Mouse (Mus musculus): ENCODE measurements around the gene Cacng2.

Cacng2 gene

GRCm38 (mm10) chr15:78119704-78120103 is at the start of gene Cacng2:
Gene Cacng2, minus strand, starts transcription at chr15:78120028.
- peak; percentile 67 for DNase-seq (ENCODE audit: low read depth)

GRCm38 (mm10) chr15:78169566-78169965 is 49.7 kb upstream of the Cacng2 start:
- DNase-seq (ENCODE audit: low read depth) = no peak

GRCm38 (mm10) chr15:78165292-78165691 is 45.5 kb upstream of the Cacng2 start:
- DNase-seq (ENCODE audit: low read depth) = no peak

- no peak for DNase-seq (ENCODE audit: low read depth)
Observed at GRCm38 (mm10) chr15:78164466-78164865, 44.6 kb upstream of the Cacng2 start.

GRCm38 (mm10) chr15:78161946-78162345 is 42.1 kb upstream of the Cacng2 start:
- no peak for DNase-seq (ENCODE audit: low read depth)

GRCm38 (mm10) chr15:78158335-78158734 is 38.5 kb upstream of the Cacng2 start:
- DNase-seq (ENCODE audit: low read depth) = no peak

- DNase-seq (ENCODE audit: low read depth) = no peak
Observed at GRCm38 (mm10) chr15:78157824-78158223, 38.0 kb upstream of the Cacng2 start.

- no peak for DNase-seq (ENCODE audit: low read depth)
Observed at GRCm38 (mm10) chr15:78157330-78157729, 37.5 kb upstream of the Cacng2 start.

GRCm38 (mm10) chr15:78155421-78155820 is 35.6 kb upstream of the Cacng2 start:
- no peak for DNase-seq (ENCODE audit: low read depth)

- DNase-seq (ENCODE audit: low read depth) = no peak
Observed at GRCm38 (mm10) chr15:78153045-78153775, 33.4 kb upstream of the Cacng2 start.

- no peak for DNase-seq (ENCODE audit: low read depth)
Observed at GRCm38 (mm10) chr15:78148565-78148964, 28.7 kb upstream of the Cacng2 start.

GRCm38 (mm10) chr15:78140226-78140625 is 20.4 kb upstream of the Cacng2 start:
- no peak for DNase-seq (ENCODE audit: low read depth)

GRCm38 (mm10) chr15:78134606-78135005 is 14.8 kb upstream of the Cacng2 start:
- DNase-seq (ENCODE audit: low read depth) = no peak

- DNase-seq (ENCODE audit: low read depth) = no peak
Observed at GRCm38 (mm10) chr15:78133389-78133788, 13.6 kb upstream of the Cacng2 start.

- no peak for DNase-seq (ENCODE audit: low read depth)
Observed at GRCm38 (mm10) chr15:78119248-78119647, 580 bp downstream of the Cacng2 start.

- no peak for DNase-seq (ENCODE audit: low read depth)
Observed at GRCm38 (mm10) chr15:78118275-78118995, 1.4 kb downstream of the Cacng2 start.

GRCm38 (mm10) chr15:78117731-78118130 is 2.1 kb downstream of the Cacng2 start:
- no peak for DNase-seq (ENCODE audit: low read depth)

- no peak for DNase-seq (ENCODE audit: low read depth)
Observed at GRCm38 (mm10) chr15:78116936-78117335, 2.9 kb downstream of the Cacng2 start.

GRCm38 (mm10) chr15:78116244-78116643 is 3.6 kb downstream of the Cacng2 start:
- DNase-seq (ENCODE audit: low read depth) = no peak

GRCm38 (mm10) chr15:78099516-78099915 is 20.3 kb downstream of the Cacng2 start:
- no peak for DNase-seq (ENCODE audit: low read depth)

GRCm38 (mm10) chr15:78096004-78096403 is 23.8 kb downstream of the Cacng2 start:
- DNase-seq (ENCODE audit: low read depth) = no peak

- no peak for DNase-seq (ENCODE audit: low read depth)
Observed at GRCm38 (mm10) chr15:78093597-78093996, 26.2 kb downstream of the Cacng2 start.

GRCm38 (mm10) chr15:78082841-78083572 is 36.8 kb downstream of the Cacng2 start:
- DNase-seq (ENCODE audit: low read depth) = no peak
